In the genomic region with DNA sequence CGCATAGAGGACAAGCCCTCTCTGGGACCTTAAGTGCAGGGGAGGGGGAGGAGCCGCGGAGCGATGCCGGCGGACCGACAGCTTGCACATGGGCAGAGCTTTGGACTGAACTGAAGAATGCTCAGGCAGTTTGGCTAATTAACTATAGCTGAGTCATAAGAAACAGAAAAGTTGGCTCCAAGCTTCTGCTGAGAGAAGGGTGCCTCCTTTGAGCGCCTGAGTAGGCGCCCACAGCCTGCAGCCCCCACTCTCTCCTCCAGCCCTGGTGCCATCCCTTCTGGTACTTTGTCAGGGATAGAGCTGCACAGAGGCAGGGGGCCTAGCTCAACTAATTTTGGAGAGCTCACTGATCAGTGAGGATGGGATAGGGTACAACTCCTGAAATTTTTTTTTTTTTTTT, we compare ENCODE assay signal across 11 mouse cellular contexts. TPM values are rescaled to one million over a fixed set of nuclear protein-coding genes. Genes with fewer than 3 reads are reported as not detected.
DNase-seq lines count a peak whose midpoint lies in the region; ATAC-seq lines count a peak whose summit lies in the region.
"Had no signal": no experiment of that assay in that cellular context is flagged by ENCODE, and none has a peak within 500 bp of the region (broad histone marks: within the 10 kb centered on the region; RNA-seq: fewer than 3 reads in every experiment).

No protein-coding gene starts in this region.

- no peak for ATAC-seq in embryonic facial prominence, embryonic 11.5 days (replicated peaks; ENCODE audit: insufficient number of reproducible peaks, low FRiP score, low TSS enrichment, low read depth)

- no peaks in the 10 kb centered on the region for H3K36me3 ChIP-seq in embryonic facial prominence, embryonic 11.5 days (replicated peaks; ENCODE audit: control insufficient read depth, insufficient read depth, low read depth, low read length)
- H3K36me3 ChIP-seq: heart, embryonic 15.5 days had no signal

- H3K4me3 ChIP-seq in embryonic facial prominence, embryonic 11.5 days (ENCODE audit: low read depth, low read length) = no peak overlapping the region
- H3K4me3 ChIP-seq: heart, embryonic 15.5 days had no signal

- no peaks in the 10 kb centered on the region for H3K4me1 ChIP-seq in embryonic facial prominence, embryonic 11.5 days (ENCODE audit: control insufficient read depth, insufficient read depth, low read length)
- H3K4me1 ChIP-seq: heart, embryonic 15.5 days had no signal

- H3K27ac ChIP-seq in embryonic facial prominence, embryonic 11.5 days (replicated peaks; ENCODE audit: low read depth, low read length) = no peak overlapping the region
- H3K27ac ChIP-seq: heart, embryonic 15.5 days; macrophage had no signal

- no peaks in the 10 kb centered on the region for H3K27me3 ChIP-seq in embryonic facial prominence, embryonic 11.5 days (ENCODE audit: control insufficient read depth, insufficient read depth, low read length)
- H3K27me3 ChIP-seq: heart, embryonic 15.5 days had no signal

- H3K9me3 ChIP-seq in embryonic facial prominence, embryonic 11.5 days (replicated peaks; ENCODE audit: control insufficient read depth, low read length) = no peaks in the 10 kb centered on the region
- H3K9me3 ChIP-seq: heart, embryonic 15.5 days had no signal

- 52% methylated on average over 9 of the region's 9 CpGs for WGBS in embryonic facial prominence, embryonic 11.5 days

- peak; percentile 51 for DNase-seq in layer of hippocampus, adult 11-12 months (ENCODE audit: low spot score)
- DNase-seq in layer of hippocampus, adult 9-10 months (ENCODE audit: low spot score) = no peak
- peak; percentile 11 for DNase-seq in embryonic facial prominence, embryonic 11.5 days (ENCODE audit: low spot score)
- DNase-seq in kidney, postnatal 36 days = peak; percentile 78
- peak; percentile 73 for DNase-seq in right cerebral cortex, postnatal 25 days
- DNase-seq in adrenal gland, postnatal 36 days = no peak
- DNase-seq in cerebellum, adult 8-10 months = no peak
- no peak for DNase-seq in cerebellum, postnatal 36 days
- DNase-seq: spleen, adult 18-20 months had no signal

- no peak overlapping the region for H3K4me2 ChIP-seq in embryonic facial prominence, embryonic 11.5 days (ENCODE audit: low read depth, low read length)
- H3K4me2 ChIP-seq: heart, embryonic 15.5 days had no signal

- H3K9ac ChIP-seq in embryonic facial prominence, embryonic 11.5 days (replicated peaks; ENCODE audit: low read length) = no peak overlapping the region
- H3K9ac ChIP-seq: heart, embryonic 15.5 days had no signal

RNA-seq across cellular contexts. Expression of a gene that starts 27.9 kb away (rescaled TPM):
- 0.67 and 0.75 TPM in 2 replicates for polyA plus RNA-seq in embryonic facial prominence, embryonic 11.5 days (2014; fragmentation: Nextera tagmentation; extraction: Ambion mirVana)
- 10 to 100 TPM; 55.5 to 76.6 TPM for total RNA-seq in adrenal gland, postnatal 36 days (2021)

Comparison
In these comparisons a context has a peak if more than half of its experiments do, and no peak if none do; other contexts are left out.
1. DNase-seq: peak in layer of hippocampus, adult 11-12 months (single experiment), embryonic facial prominence, embryonic 11.5 days (single experiment), kidney, postnatal 36 days (2 of 2) and right cerebral cortex, postnatal 25 days (single experiment); none in layer of hippocampus, adult 9-10 months (single experiment), adrenal gland, postnatal 36 days (0 of 2), cerebellum, adult 8-10 months (single experiment) and cerebellum, postnatal 36 days (0 of 2).